Mouse (Mus musculus) stomach, postnatal 0 days (tissue): ENCODE results near the gene Slc25a41.
A peak's percentile ranks its signal among the peaks of the same experiment; 100 is the strongest.

ENCODE experiments used
- CTCF ChIP-seq: IDR thresholded peaks from 2 replicates; pipeline ENCODE4 v1.5.1; 2016; ENCODE audit warnings: antibody characterized with exemption, low read depth, mild to moderate bottlenecking, moderate library complexity
- EP300 ChIP-seq: optimal IDR thresholded peaks from 2 replicates; pipeline ENCODE3; 2016; ENCODE audit warnings: antibody characterized with exemption

- TF ChIP-seq CTCF (peak; percentile 9; the same call in 1 of the 2 replicates), EP300 (no peak)
Observed at GRCm38 (mm10) chr17:57087049-57087832, 45.8 kb upstream of the Slc25a41 start, which contains the start of gene Tubb4a.
